Mouse (Mus musculus): ENCODE results near the gene E030018B13Rik. TPM values are rescaled to one million over a fixed set of nuclear protein-coding genes. Genes with fewer than 3 reads are reported as not detected.

E030018B13Rik gene
- polyA plus RNA-seq, 1 experiment from 2014 or later: 0.20 TPM

GRCm38 (mm10) chr7:63910225-63910624, 6.4 kb upstream of the E030018B13Rik start:
- 55% methylated on average over 5 of the region's 5 CpGs for WGBS
- no peaks in the 10 kb centered on the region for H3K36me3 ChIP-seq
- peaks cover 72% of the 10 kb centered on the region for H3K4me1 ChIP-seq (replicated peaks)
- no peaks in the 10 kb centered on the region for H3K27me3 ChIP-seq
- H3K9ac ChIP-seq: no peak overlapping the region
- ATAC-seq (replicated peaks; ENCODE audit: insufficient number of reproducible peaks, insufficient read depth, low FRiP score, low read depth): no peak
- no peaks in the 10 kb centered on the region for H3K9me3 ChIP-seq (replicated peaks)
- H3K27ac ChIP-seq: peak overlapping the region; percentile 75
- H3K4me3 ChIP-seq: no peak overlapping the region
- no peak overlapping the region for H3K4me2 ChIP-seq

- H3K9ac ChIP-seq: peak overlapping the region; percentile 23; the same call in 1 of the 2 replicates
- peak overlapping the region; percentile 75 for H3K27ac ChIP-seq
- H3K4me2 ChIP-seq: no peak overlapping the region
- WGBS: 47% methylated on average over 4 of the region's 4 CpGs
- no peaks in the 10 kb centered on the region for H3K27me3 ChIP-seq
- no peak overlapping the region for H3K4me3 ChIP-seq
- no peak for ATAC-seq (replicated peaks; ENCODE audit: insufficient number of reproducible peaks, insufficient read depth, low FRiP score, low read depth)
- peaks cover 69% of the 10 kb centered on the region for H3K4me1 ChIP-seq (replicated peaks)
- no peaks in the 10 kb centered on the region for H3K9me3 ChIP-seq (replicated peaks)
- no peaks in the 10 kb centered on the region for H3K36me3 ChIP-seq
These were observed 5.7 kb upstream of the E030018B13Rik start for GRCm38 (mm10) chr7:63910912-63911311.

GRCm38 (mm10) chr7:63911383-63912233, 5.0 kb upstream of the E030018B13Rik start:
- Histone ChIP-seq H3K9ac (0 out of 2 replicates have a peak overlapping the region, but pooled peaks have one; percentile 20), H3K4me3 (no peak overlapping the region)

GRCm38 (mm10) chr7:63912234-63912810, 4.3 kb upstream of the E030018B13Rik start:
- Histone ChIP-seq H3K4me1 (replicated peaks) (peaks cover 75% of the 10 kb centered on the region), H3K27me3 (no peaks in the 10 kb centered on the region), H3K36me3 (no peaks in the 10 kb centered on the region), H3K9ac (0 out of 2 replicates have a peak overlapping the region, but pooled peaks have one; percentile 20), H3K27ac (peak overlapping the region; percentile 75), H3K9me3 (replicated peaks) (no peaks in the 10 kb centered on the region), H3K4me3 (no peak overlapping the region), H3K4me2 (peak overlapping the region; percentile 36)
- 36% methylated on average over 7 of the region's 7 CpGs for WGBS
- ATAC-seq (replicated peaks; ENCODE audit: insufficient number of reproducible peaks, insufficient read depth, low FRiP score, low read depth): peak; percentile 4; the same call in 1 of the 2 replicates

More at GRCm38 (mm10) chr7:63911383-63912233, 5.0 kb upstream of the E030018B13Rik start:
- H3K36me3 ChIP-seq: no peaks in the 10 kb centered on the region
- no peaks in the 10 kb centered on the region for H3K27me3 ChIP-seq
- peaks cover 74% of the 10 kb centered on the region for H3K4me1 ChIP-seq (replicated peaks)
- ATAC-seq (replicated peaks; ENCODE audit: insufficient number of reproducible peaks, insufficient read depth, low FRiP score, low read depth): peak; percentile 78
- peak overlapping the region; percentile 75 for H3K27ac ChIP-seq
- H3K4me2 ChIP-seq: peak overlapping the region; percentile 36
- 37% methylated on average over 8 of the region's 8 CpGs for WGBS
- H3K9me3 ChIP-seq (replicated peaks): no peaks in the 10 kb centered on the region

GRCm38 (mm10) chr7:63912924-63913723, 3.5 kb upstream of the E030018B13Rik start:
- H3K4me1 ChIP-seq (replicated peaks): peaks cover 78% of the 10 kb centered on the region
- no peaks in the 10 kb centered on the region for H3K27me3 ChIP-seq
- H3K9ac ChIP-seq: no peak overlapping the region
- 60% methylated on average over 12 of the region's 12 CpGs for WGBS
- no peak overlapping the region for H3K4me3 ChIP-seq
- H3K27ac ChIP-seq: peak overlapping the region; percentile 75; the same call in 1 of the 2 replicates
- H3K36me3 ChIP-seq: no peaks in the 10 kb centered on the region
- no peak for ATAC-seq (replicated peaks; ENCODE audit: insufficient number of reproducible peaks, insufficient read depth, low FRiP score, low read depth)
- no peak overlapping the region for H3K4me2 ChIP-seq
- H3K9me3 ChIP-seq (replicated peaks): no peaks in the 10 kb centered on the region

- Histone ChIP-seq H3K4me2 (no peak overlapping the region), H3K36me3 (no peaks in the 10 kb centered on the region), H3K27ac (0 out of 2 replicates have a peak overlapping the region, but pooled peaks have one; percentile 30), H3K4me1 (replicated peaks) (peaks cover 75% of the 10 kb centered on the region), H3K27me3 (no peaks in the 10 kb centered on the region), H3K9me3 (replicated peaks) (no peaks in the 10 kb centered on the region), H3K4me3 (no peak overlapping the region), H3K9ac (no peak overlapping the region)
- WGBS: 39% methylated on average over 10 of the region's 10 CpGs
- no peak for ATAC-seq (replicated peaks; ENCODE audit: insufficient number of reproducible peaks, insufficient read depth, low FRiP score, low read depth)
These were observed 2.6 kb upstream of the E030018B13Rik start for GRCm38 (mm10) chr7:63913724-63914692.

GRCm38 (mm10) chr7:63914891-63915290, 1.8 kb upstream of the E030018B13Rik start:
- ATAC-seq (replicated peaks; ENCODE audit: insufficient number of reproducible peaks, insufficient read depth, low FRiP score, low read depth): no peak
- WGBS: 85% methylated on average over 2 of the region's 2 CpGs
- H3K27ac ChIP-seq: no peak overlapping the region

GRCm38 (mm10) chr7:63917693-63918092, 1.0 kb downstream of the E030018B13Rik start:
- Histone ChIP-seq H3K27ac (no peak overlapping the region), H3K4me2 (no peak overlapping the region), H3K9ac (no peak overlapping the region), H3K4me1 (replicated peaks) (peaks cover 78% of the 10 kb centered on the region), H3K36me3 (no peaks in the 10 kb centered on the region), H3K9me3 (replicated peaks) (no peaks in the 10 kb centered on the region), H3K27me3 (no peaks in the 10 kb centered on the region), H3K4me3 (no peak overlapping the region)
- no peak for ATAC-seq (replicated peaks; ENCODE audit: insufficient number of reproducible peaks, insufficient read depth, low FRiP score, low read depth)
- WGBS: 59% methylated on average over 6 of the region's 6 CpGs

More at GRCm38 (mm10) chr7:63914891-63915290, 1.8 kb upstream of the E030018B13Rik start:
- H3K9me3 ChIP-seq (replicated peaks): no peaks in the 10 kb centered on the region
- H3K27me3 ChIP-seq: no peaks in the 10 kb centered on the region
- H3K4me1 ChIP-seq (replicated peaks): peaks cover 79% of the 10 kb centered on the region
- no peak overlapping the region for H3K9ac ChIP-seq
- no peaks in the 10 kb centered on the region for H3K36me3 ChIP-seq
- H3K4me2 ChIP-seq: no peak overlapping the region
- no peak overlapping the region for H3K4me3 ChIP-seq

- 76% methylated on average over 12 of the region's 12 CpGs for WGBS
- Histone ChIP-seq H3K36me3 (no peaks in the 10 kb centered on the region), H3K27ac (no peak overlapping the region), H3K4me2 (no peak overlapping the region), H3K27me3 (no peaks in the 10 kb centered on the region), H3K9ac (no peak overlapping the region), H3K4me1 (replicated peaks) (peaks cover 67% of the 10 kb centered on the region), H3K9me3 (replicated peaks) (no peaks in the 10 kb centered on the region), H3K4me3 (no peak overlapping the region)
- ATAC-seq (replicated peaks; ENCODE audit: insufficient number of reproducible peaks, insufficient read depth, low FRiP score, low read depth): no peak
These were observed 2.4 kb downstream of the E030018B13Rik start for GRCm38 (mm10) chr7:63918771-63919768.
